Mouse (Mus musculus) neural tube, embryonic 13.5 days (tissue): ENCODE results near the gene Ssc5d. TPM values are rescaled to one million over a fixed set of nuclear protein-coding genes. Genes with fewer than 3 reads are reported as not detected.
A peak's percentile ranks its signal among the peaks of the same experiment; 100 is the strongest.

Experiments used
- ATAC-seq: fragments of 200-750 bp; cut with Nextera tagmentation; 2 replicates; pipeline ENCODE4 v1.8.0; 2017; ENCODE audit warnings: low read depth, mild to moderate bottlenecking, moderate TSS enrichment, moderate library complexity
- H3K27ac ChIP-seq: fragments of 300-500 bp; sonication (generic); replicated peaks from 2 replicates; pipeline ENCODE4 v1.5.1; 2015; ENCODE audit warnings: moderate library complexity, mild to moderate bottlenecking, inconsistent platforms
- H3K27me3 ChIP-seq: fragments of 300-500 bp; sonication (generic); 2 replicates; pipeline ENCODE4 v1.6.1; 2015; ENCODE audit warnings: mild to moderate bottlenecking, inconsistent platforms
- H3K36me3 ChIP-seq: fragments of 300-500 bp; sonication (generic); 2 replicates; pipeline ENCODE4 v1.6.1; 2015; ENCODE audit warnings: mild to moderate bottlenecking, inconsistent platforms
- H3K4me1 ChIP-seq: fragments of 300-500 bp; sonication (generic); replicated peaks from 2 replicates; pipeline ENCODE4 v1.6.1; 2015; ENCODE audit warnings: inconsistent platforms
- H3K4me2 ChIP-seq: fragments of 300-500 bp; sonication (generic); 2 replicates; pipeline ENCODE4 v1.6.1; 2015; ENCODE audit warnings: inconsistent platforms, mild to moderate bottlenecking, moderate library complexity
- H3K4me3 ChIP-seq: fragments of 300-500 bp; sonication (generic); 2 replicates; pipeline ENCODE4 v1.5.1; 2015; ENCODE audit warnings: mild to moderate bottlenecking, inconsistent platforms
- H3K9ac ChIP-seq: fragments of 300-500 bp; sonication (generic); 2 replicates; pipeline ENCODE4 v1.6.1; 2015; ENCODE audit warnings: moderate library complexity, mild to moderate bottlenecking, inconsistent platforms
- H3K9me3 ChIP-seq: fragments of 300-500 bp; sonication (generic); 2 replicates; pipeline ENCODE4 v1.6.1; 2016; ENCODE audit warnings: inconsistent platforms
- WGBS: fragments of 180-500 bp; shearing (Covaris S2); methylation state at CpG from one replicate; pipeline ENCODE4 v1.1.7; 2015; 5-methylcytosine and 5-hydroxymethylcytosine counted together
- polyA plus RNA-seq: library from polyadenylated mRNA; unstranded; fragments of >200 nt; fragmentation: Nextera tagmentation; extraction: Ambion mirVana; gene quantifications from 2 replicates; pipeline ENCODE4 v1.2.1, GENCODE M21; 2015

Gene Ssc5d
- polyA plus RNA-seq, 1 experiment from 2014 or later: 2.4 TPM

DNA sequence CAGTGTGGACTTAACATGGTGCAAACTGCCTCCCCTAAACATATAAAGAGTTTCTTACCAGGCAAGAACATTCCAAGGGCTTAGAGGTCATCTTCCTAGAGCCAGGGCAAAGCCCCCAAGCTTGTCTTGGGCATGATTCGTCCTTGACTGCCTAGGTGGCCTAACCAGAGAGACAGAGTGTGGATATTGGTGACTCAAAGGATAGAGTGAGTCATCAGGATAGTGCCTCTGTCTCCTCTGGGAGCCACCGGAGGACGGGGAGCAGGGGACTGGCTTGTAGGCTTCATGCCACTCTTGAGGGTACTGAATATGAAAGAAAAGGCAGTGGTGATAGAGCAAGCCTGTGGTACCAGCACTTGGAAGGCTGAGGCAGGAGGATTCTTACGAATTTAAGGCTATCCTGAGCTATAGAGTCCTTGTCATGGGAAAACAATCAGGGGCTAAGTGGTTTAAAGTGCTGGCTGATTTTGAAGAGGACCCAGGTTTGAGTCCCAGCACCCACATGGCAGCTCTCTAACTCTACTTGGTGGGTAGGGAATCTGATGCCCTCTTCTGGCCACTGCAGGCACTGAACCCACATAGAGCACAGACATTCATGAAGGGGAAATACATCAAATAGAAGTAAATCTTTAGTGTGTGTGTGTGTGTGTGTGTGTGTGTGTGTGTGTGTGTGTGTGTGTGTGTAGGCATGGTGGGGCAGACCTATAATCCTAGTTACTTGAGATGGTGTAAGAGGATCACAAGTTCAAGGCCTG lies 8.8 kb downstream of the Ssc5d start:
- no peak for ATAC-seq
- Histone ChIP-seq H3K36me3 (no peaks in the 10 kb centered on the region), H3K27ac (no peak overlapping the region), H3K9me3 (peaks cover 5% of the 10 kb centered on the region; the same call in 1 of the 2 replicates), H3K4me3 (no peak overlapping the region), H3K9ac (no peak overlapping the region), H3K27me3 (no peaks in the 10 kb centered on the region), H3K4me2 (no peak overlapping the region), H3K4me1 (no peaks in the 10 kb centered on the region)
- 81% methylated on average over 4 of the region's 4 CpGs for WGBS

DNA sequence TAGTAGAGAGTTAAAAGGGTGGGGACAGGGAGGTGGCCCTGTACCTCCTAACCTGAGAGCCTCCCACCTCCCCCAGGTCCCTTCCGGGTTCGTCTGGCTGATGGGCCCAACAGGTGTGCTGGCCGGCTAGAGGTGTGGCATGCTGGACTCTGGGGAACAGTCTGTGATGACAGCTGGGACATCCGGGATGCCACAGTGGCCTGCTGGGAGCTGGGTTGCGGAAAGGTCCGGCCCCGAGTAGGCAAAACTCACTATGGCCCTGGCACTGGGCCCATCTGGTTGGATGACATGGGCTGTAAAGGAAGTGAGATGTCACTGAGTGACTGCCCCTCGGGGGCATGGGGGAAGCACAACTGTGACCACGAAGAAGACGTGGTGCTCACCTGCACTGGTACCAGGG lies 11.2 kb downstream of the Ssc5d start:
- WGBS: 77% methylated on average over 10 of the region's 10 CpGs
- no peak for ATAC-seq
- Histone ChIP-seq H3K9ac (0 out of 2 replicates have a peak overlapping the region, but pooled peaks have one; percentile 3), H3K4me3 (no peak overlapping the region), H3K27ac (no peak overlapping the region), H3K9me3 (peaks cover 5% of the 10 kb centered on the region; the same call in 1 of the 2 replicates), H3K4me1 (no peaks in the 10 kb centered on the region), H3K4me2 (no peak overlapping the region), H3K27me3 (no peaks in the 10 kb centered on the region), H3K36me3 (no peaks in the 10 kb centered on the region)

DNA sequence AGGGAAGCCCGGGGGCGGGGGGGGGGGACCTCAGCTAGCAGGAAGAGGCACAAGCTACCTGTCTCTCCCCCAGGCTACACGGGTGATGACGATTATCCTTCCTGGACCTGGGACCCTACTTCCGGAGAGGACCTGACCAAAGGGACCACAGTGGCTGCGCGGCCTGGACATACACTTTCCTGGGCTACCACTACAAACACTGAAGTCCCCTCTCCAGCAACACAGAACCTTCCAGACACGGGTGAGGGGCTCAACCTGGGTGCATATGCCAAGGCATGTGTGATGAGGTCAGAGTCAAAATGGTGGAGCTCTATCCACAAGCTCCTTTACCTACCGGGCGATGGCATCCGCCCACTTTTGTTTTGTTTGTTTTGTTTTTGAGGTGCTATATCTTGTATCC lies 11.8 kb downstream of the Ssc5d start:
- ATAC-seq: no peak

DNA sequence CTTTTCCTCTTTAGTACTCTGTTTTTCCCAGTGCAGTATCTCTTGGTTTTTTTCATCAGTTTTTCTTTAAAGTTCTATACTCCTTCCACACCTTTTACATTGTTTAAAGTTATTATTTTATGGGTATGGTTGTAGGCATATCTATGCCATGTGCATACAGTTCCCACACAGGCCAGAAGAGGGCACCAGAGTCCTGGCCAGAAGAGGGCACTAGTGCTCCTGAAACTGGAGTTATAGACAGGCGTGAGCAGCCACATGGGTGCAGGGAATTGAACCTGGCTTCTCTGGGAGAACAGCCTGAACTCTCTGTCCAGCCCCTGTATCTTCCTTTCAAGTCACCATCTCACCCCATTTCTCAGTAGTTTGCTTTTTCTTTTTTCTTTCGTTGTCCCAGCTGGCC lies 12.9 kb downstream of the Ssc5d start:
- H3K9ac ChIP-seq: no peak overlapping the region
- no peaks in the 10 kb centered on the region for H3K4me1 ChIP-seq
- no peak overlapping the region for H3K4me3 ChIP-seq
- H3K9me3 ChIP-seq: peaks cover 5% of the 10 kb centered on the region; the same call in 1 of the 2 replicates
- no peaks in the 10 kb centered on the region for H3K27me3 ChIP-seq
- 34% methylated on average over 2 of the region's 2 CpGs for WGBS
- no peak overlapping the region for H3K27ac ChIP-seq
- H3K4me2 ChIP-seq: no peak overlapping the region
- H3K36me3 ChIP-seq: no peaks in the 10 kb centered on the region
- ATAC-seq: no peak

More for the DNA sequence above, 11.8 kb downstream of the Ssc5d start:
- H3K4me2 ChIP-seq: no peak overlapping the region
- no peak overlapping the region for H3K27ac ChIP-seq
- H3K9me3 ChIP-seq: peaks cover 5% of the 10 kb centered on the region; the same call in 1 of the 2 replicates
- H3K27me3 ChIP-seq: no peaks in the 10 kb centered on the region
- WGBS: 74% methylated on average over 11 of the region's 11 CpGs
- H3K4me3 ChIP-seq: no peak overlapping the region
- no peaks in the 10 kb centered on the region for H3K4me1 ChIP-seq
- H3K36me3 ChIP-seq: no peaks in the 10 kb centered on the region
- H3K9ac ChIP-seq: no peak overlapping the region

DNA sequence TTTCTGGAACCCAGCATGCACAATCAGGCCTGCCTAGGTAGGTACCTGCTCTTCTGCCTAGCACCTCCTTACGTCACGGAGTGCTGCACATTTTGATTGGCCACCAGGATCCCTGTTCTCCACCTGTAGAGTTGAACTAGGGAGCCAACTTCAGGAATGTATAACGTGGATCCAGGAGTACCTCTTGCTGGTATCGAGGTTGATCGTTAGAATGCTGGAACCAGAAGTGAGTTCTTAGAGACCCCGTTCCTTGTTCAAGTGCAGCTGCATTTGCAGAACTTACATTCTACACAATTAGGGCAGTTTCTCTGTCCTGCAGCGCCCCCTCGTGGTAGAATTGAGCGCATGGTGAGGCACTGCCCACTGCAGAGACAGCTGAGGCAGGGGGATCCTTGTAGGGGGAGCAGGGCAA lies 14.5 kb downstream of the Ssc5d start:
- ATAC-seq: peak; percentile 38; the same call in 1 of the 2 replicates
- H3K36me3 ChIP-seq: no peaks in the 10 kb centered on the region
- no peaks in the 10 kb centered on the region for H3K9me3 ChIP-seq
- H3K27me3 ChIP-seq: no peaks in the 10 kb centered on the region
- 21% methylated on average over 9 of the region's 9 CpGs for WGBS
- H3K4me2 ChIP-seq: no peak overlapping the region
- no peak overlapping the region for H3K9ac ChIP-seq
- H3K4me3 ChIP-seq: no peak overlapping the region
- no peak overlapping the region for H3K27ac ChIP-seq
- no peaks in the 10 kb centered on the region for H3K4me1 ChIP-seq

DNA sequence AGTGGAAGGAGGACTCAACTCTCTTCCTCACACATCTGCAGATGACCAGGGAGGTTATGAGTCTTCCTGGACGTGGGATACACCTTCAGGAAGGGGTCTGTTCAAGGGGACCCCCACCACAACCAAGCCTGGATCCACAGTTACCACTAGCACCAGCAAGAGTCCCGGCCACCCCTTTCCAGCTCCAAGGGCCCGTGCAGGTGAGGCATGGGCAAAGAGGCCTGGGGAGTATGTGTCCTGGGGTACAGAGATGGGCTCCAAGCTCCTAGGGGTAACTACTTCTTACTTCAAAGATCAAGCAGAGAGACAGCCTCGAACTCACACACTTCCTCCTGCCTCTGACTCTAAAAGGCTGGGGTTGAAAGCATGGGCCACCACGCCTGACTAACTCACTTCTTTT lies 17.1 kb downstream of the Ssc5d start:
- Histone ChIP-seq H3K4me3 (no peak overlapping the region), H3K27ac (no peak overlapping the region), H3K4me2 (no peak overlapping the region), H3K27me3 (no peaks in the 10 kb centered on the region), H3K9ac (no peak overlapping the region), H3K36me3 (no peaks in the 10 kb centered on the region), H3K4me1 (no peaks in the 10 kb centered on the region), H3K9me3 (no peaks in the 10 kb centered on the region)
- WGBS: 58% methylated on average over 5 of the region's 5 CpGs
- ATAC-seq: no peak

DNA sequence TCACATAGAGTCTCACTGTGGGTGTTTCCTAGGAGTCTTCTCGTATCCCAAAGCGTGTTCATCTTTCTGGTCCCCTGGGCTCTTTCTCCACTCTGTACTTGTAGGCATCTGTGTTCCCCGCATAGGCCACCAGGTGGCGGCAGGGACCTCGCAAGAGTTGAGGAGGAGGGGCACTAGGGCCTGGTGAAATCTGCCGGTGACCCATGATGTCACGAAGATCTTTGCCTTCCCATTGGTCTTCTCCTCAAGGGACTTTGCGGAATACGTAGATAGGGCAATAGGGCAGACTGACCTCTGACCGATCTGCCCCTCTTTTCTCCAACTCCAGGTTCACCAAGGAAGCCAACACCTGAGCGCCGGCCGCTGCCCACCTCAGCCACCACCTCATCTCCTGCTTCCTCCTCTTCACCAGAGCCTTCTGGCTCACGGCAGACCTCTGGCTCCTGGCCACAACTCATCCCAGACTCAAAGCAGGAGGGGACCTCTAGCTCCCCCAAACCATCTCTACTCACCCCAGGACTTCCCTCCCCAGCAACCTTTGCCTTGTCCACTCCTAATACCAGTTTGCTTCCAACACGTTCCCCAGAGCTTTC lies 17.7 kb downstream of the Ssc5d start:
- Histone ChIP-seq H3K4me3 (peak overlapping the region; percentile 26), H3K4me1 (no peaks in the 10 kb centered on the region), H3K9ac (no peak overlapping the region), H3K36me3 (no peaks in the 10 kb centered on the region), H3K4me2 (peak overlapping the region; percentile 51), H3K27me3 (no peaks in the 10 kb centered on the region), H3K9me3 (no peaks in the 10 kb centered on the region), H3K27ac (no peak overlapping the region)
- peak; percentile 51; the same call in 1 of the 2 replicates for ATAC-seq
- 18% methylated on average over 15 of the region's 15 CpGs for WGBS

DNA sequence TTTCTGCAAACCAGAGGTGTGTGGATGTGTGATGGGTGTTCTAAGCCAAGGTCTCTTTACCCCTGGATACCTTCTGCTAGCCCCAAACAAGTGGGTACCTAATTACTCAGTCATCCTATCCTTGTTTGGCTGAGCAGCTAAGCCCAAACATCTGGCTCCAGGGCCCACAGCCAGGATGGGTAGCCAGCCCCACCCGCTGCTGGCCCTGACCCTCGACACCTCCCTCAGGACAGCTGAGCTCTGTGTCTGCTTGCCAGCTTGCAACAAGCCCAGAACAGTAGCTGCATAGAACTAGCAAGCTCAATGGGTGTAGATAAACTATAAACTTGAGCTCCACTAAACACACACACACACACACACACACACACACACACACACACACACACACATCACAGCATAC lies 22.3 kb downstream of the Ssc5d start:
- H3K27ac ChIP-seq: no peak overlapping the region
- no peak for ATAC-seq
- H3K36me3 ChIP-seq: no peaks in the 10 kb centered on the region
- no peak overlapping the region for H3K4me2 ChIP-seq
- no peak overlapping the region for H3K4me3 ChIP-seq
- H3K4me1 ChIP-seq: no peaks in the 10 kb centered on the region
- WGBS: 59% methylated on average over 2 of the region's 2 CpGs
- no peaks in the 10 kb centered on the region for H3K27me3 ChIP-seq
- 0 out of 2 replicates have a peak overlapping the region, but pooled peaks have one; percentile 5 for H3K9ac ChIP-seq
- H3K9me3 ChIP-seq: no peaks in the 10 kb centered on the region

DNA sequence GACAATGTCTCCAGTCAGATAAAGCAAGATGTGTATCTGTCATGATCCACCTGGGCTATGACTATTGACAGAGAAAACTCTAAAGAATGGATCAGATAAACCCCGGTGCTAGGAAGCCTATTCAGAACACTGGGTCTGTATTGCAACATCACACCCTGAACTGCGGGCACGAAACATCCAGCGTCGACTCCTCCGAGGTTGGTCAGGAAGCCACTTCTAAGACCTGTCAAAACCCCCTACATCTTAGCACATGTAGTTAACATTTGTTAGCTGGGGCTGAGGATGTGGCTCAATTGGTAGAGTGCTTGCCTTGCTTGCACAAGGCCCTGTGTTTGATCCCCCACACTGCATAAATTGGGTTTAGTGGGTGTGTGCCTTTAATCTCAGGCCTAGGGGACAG lies 22.8 kb downstream of the Ssc5d start:
- Histone ChIP-seq H3K9ac (0 out of 2 replicates have a peak overlapping the region, but pooled peaks have one; percentile 5), H3K27me3 (no peaks in the 10 kb centered on the region), H3K4me2 (no peak overlapping the region), H3K4me3 (no peak overlapping the region), H3K36me3 (no peaks in the 10 kb centered on the region), H3K9me3 (no peaks in the 10 kb centered on the region), H3K4me1 (no peaks in the 10 kb centered on the region), H3K27ac (no peak overlapping the region)
- no peak for ATAC-seq
- 82% methylated on average over 6 of the region's 6 CpGs for WGBS

DNA sequence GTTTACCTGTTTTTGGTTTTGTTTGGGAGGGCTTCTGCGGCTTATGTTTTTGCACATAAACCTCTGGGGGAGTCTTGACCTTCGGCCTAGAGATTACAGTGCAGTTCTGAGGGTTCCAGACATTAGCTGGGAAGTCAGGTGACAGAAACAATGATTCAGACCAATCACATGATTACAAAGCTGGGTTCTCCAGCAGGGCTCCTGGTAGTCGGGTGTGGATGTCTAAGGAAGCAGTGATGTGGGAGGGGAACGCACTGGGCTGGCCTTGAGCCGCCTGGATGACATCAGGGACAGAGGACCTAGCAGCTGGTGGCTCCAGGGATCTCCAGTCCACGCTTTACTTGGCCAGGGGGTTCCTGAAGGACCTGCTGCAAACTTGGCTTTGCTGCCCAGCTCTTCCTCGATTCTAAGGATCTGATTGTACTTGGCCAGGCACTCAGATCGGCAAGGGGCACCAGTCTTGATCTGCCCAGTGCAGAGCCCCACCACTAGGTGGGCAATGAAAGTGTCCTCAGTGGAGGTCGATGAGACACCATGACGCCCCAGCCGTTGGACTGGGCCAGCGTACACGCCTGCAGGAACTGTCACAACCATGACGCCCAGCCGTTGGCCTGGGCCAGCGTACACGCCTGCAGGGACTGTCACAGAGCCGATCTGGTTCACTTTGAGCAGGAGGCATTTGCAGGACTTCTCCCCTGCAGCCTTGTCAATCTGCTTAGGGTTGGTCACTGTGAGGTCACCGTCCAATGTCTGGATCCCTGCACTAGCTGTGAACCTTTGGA lies 25.2 kb downstream of the Ssc5d start:
- Histone ChIP-seq H3K4me2 (no peak overlapping the region), H3K27me3 (no peaks in the 10 kb centered on the region), H3K27ac (no peak overlapping the region), H3K4me1 (no peaks in the 10 kb centered on the region), H3K36me3 (no peaks in the 10 kb centered on the region), H3K4me3 (no peak overlapping the region), H3K9me3 (no peaks in the 10 kb centered on the region), H3K9ac (no peak overlapping the region)
- ATAC-seq: no peak
- 87% methylated on average over 19 of the region's 19 CpGs for WGBS

DNA sequence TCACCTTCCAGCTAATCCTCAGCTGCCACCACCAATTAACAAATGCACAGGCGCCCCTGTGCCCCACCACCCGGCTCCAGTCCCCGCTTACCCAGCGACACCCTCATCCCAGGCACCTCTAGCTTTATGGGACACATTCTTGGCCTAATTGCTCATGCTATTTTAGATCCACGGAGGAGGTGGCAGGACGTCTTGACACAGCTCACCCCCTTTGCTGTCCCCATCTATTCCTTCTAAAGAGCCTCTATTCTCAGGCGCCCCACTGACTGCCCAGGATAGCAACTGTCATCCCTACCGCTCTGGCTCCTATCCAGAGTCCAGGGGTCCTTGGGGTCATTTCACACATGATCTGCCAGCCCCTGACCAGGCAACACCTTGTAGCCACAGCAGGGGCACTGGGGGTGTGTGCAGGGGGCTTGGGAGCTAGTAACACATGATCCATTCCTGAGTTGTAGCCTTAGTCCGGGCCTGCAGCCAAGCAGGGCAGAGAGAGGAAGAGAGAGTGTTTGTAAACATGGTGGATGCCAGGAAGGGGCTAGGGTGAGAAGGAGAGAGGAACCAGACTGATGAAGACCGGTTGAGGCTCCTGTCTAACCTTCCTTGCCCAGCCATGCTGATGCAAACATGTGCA lies 28.3 kb downstream of the Ssc5d start:
- no peaks in the 10 kb centered on the region for H3K27me3 ChIP-seq
- no peak overlapping the region for H3K27ac ChIP-seq
- WGBS: 39% methylated on average over 10 of the region's 10 CpGs
- no peak overlapping the region for H3K4me2 ChIP-seq
- no peak overlapping the region for H3K9ac ChIP-seq
- no peak overlapping the region for H3K4me3 ChIP-seq
- no peaks in the 10 kb centered on the region for H3K36me3 ChIP-seq
- no peaks in the 10 kb centered on the region for H3K9me3 ChIP-seq
- no peaks in the 10 kb centered on the region for H3K4me1 ChIP-seq
- no peak for ATAC-seq

DNA sequence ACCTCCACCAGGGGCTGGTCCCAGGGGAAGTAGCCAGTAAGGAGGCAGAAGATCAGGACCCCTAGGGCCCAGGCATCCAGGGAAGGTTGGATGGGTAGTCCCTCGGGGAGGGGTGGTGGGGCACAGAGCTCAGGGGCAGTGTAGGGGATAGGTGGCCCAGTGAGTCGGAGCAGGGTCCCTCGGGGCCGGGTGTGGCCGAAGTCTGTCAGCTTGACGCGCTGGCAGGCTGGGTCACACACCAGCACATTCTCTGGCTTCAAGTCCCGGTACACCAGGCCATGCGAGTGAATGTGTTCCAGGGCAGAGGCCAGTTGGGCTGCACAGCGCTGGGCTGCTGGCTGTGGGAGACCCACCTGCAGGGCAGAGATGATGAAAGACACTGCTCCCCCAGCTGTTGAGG lies 31.8 kb downstream of the Ssc5d start:
- H3K9me3 ChIP-seq: no peaks in the 10 kb centered on the region
- no peaks in the 10 kb centered on the region for H3K27me3 ChIP-seq
- no peak overlapping the region for H3K27ac ChIP-seq
- H3K4me3 ChIP-seq: no peak overlapping the region
- 91% methylated on average over 10 of the region's 10 CpGs for WGBS
- ATAC-seq: no peak
- no peak overlapping the region for H3K9ac ChIP-seq
- H3K4me1 ChIP-seq: no peaks in the 10 kb centered on the region
- H3K36me3 ChIP-seq: no peaks in the 10 kb centered on the region
- H3K4me2 ChIP-seq: no peak overlapping the region
